Mouse (Mus musculus) heart, postnatal 4 days (tissue): ENCODE measurements around the gene Musk. TPM values are rescaled to one million over a fixed set of nuclear protein-coding genes. Genes with fewer than 3 reads are reported as not detected.

Source experiments
- DNase-seq: peaks from one replicate; pipeline ENCODE4 v3.0.0; 2021
- total RNA-seq, 2 experiments: library from RNA; stranded (reverse); gene quantifications; 2 replicates each; pipeline ENCODE4 v1.2.3; 2021

Gene Musk
- total RNA-seq, 2 experiments from 2014 or later, result 0.38 to 0.47 TPM

DNA sequence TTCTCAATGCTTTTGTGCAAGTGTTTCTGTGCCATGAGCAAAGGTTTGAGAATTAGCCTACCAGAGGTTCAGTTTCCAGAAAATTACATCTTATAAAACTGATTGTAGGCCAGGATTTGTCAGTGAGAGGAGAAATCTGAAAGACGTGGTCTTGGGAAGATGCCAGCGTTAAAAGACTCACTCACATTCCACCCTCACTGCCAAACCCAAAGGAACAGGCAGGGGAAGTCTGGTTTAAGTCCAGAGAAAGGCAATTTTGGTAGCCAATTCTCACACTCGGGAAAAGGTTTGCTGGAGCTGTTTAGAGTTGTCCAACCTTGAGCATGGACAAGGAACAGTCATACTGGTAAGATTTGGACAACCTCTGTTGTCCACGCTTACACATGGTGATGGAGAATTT is 131.6 kb downstream of the Musk start:
- DNase-seq, result peak; percentile 23

DNA sequence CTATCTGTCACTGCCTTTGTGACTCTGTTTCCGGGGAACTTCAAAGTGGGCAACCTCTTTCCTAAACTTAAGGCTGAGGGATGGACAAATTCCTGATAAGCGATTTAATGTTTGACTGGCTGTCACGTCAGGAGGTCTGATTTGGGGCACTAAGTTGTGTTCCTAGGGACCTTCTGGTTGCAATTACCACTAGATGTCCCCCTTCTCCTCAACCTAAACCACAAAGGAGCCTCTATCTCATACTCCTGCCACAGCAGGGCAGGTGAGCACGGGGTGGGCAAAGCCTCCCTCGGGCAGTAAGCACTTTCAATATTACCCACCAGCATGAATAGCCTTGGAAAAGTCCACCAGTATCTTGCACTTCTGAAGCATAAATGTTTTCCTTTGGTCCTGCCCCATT is 133.5 kb downstream of the Musk start:
- no peak for DNase-seq

DNA sequence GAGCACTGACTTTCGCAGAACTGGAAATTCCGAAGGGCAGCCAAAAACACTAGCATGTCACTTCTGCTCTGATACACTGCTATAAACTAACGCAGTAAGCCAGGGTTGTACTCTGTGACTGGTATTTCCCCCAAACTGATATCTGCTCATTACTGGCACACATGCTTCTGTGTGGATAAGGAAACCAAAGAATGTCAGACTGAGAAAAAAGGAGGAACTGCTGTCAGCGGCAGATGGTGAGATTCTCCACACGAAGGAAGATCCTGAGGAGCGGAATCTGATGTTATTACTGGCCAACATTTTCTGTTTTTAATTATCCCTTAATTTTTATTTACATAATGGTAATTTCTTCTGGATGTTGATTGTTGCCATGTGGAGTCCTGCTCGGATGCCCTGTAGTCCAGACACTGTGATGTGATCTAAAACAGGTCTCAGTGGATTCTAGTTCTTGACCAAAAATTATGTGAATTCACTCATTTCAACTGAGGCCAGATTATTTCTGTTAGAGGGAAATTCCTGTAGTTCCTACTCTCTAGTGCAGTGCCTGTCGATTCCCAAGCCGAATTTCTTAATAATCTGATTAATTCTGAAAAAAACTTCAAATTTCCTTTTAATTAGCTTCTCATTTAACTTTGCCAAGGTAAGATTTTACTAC is 137.6 kb downstream of the Musk start:
- DNase-seq, result no peak

Other genes with a start within 250 kb of the Musk start
- gene Svep1, start 79.1 kb upstream of the Musk start, total RNA-seq, result 1 to 10 TPM; 9.7 TPM